Mouse (Mus musculus) heart, embryonic 15.5 days (tissue): Measurements from ENCODE around the gene Pkm. TPM values are rescaled to one million over a fixed set of nuclear protein-coding genes. Genes with fewer than 3 reads are reported as not detected.

Experiments used
- ATAC-seq: fragments of 200-750 bp; cut with Nextera tagmentation; replicated peaks from 2 replicates; pipeline ENCODE4 v1.8.0; 2017; ENCODE audit warnings: low read depth, moderate TSS enrichment; ENCODE audit not compliant: insufficient number of reproducible peaks, insufficient read depth, low FRiP score
- H3K27ac ChIP-seq: fragments of 300-500 bp; sonication (generic); 2 replicates; pipeline ENCODE4 v1.5.1; 2015; ENCODE audit warnings: mild to moderate bottlenecking, inconsistent platforms
- H3K27me3 ChIP-seq: fragments of 300-500 bp; sonication (generic); 2 replicates; pipeline ENCODE4 v1.6.1; 2015; ENCODE audit warnings: inconsistent platforms
- H3K36me3 ChIP-seq: fragments of 300-500 bp; sonication (generic); 2 replicates; pipeline ENCODE4 v1.6.1; 2015; ENCODE audit warnings: mild to moderate bottlenecking, inconsistent platforms
- H3K4me1 ChIP-seq: fragments of 300-500 bp; sonication (generic); replicated peaks from 2 replicates; pipeline ENCODE4 v1.6.1; 2015; ENCODE audit warnings: inconsistent platforms
- H3K4me2 ChIP-seq: fragments of 300-500 bp; sonication (generic); 2 replicates; pipeline ENCODE4 v1.6.1; 2015; ENCODE audit warnings: inconsistent platforms, mild to moderate bottlenecking, moderate library complexity
- H3K4me3 ChIP-seq: fragments of 300-500 bp; sonication (generic); 2 replicates; pipeline ENCODE4 v1.5.1; 2015; ENCODE audit warnings: mild to moderate bottlenecking, inconsistent platforms
- H3K9ac ChIP-seq: fragments of 300-500 bp; sonication (generic); 2 replicates; pipeline ENCODE4 v1.6.1; 2015; ENCODE audit warnings: mild to moderate bottlenecking, inconsistent platforms
- H3K9me3 ChIP-seq: fragments of 300-500 bp; sonication (generic); replicated peaks from 2 replicates; pipeline ENCODE4 v1.6.1; 2016; ENCODE audit warnings: inconsistent platforms
- WGBS: fragments of 180-500 bp; shearing (Covaris S2); methylation state at CpG from one replicate; pipeline ENCODE4 v1.1.7; 2015; ENCODE audit warnings: mixed read lengths; 5-methylcytosine and 5-hydroxymethylcytosine counted together
- polyA plus RNA-seq: library from polyadenylated mRNA; unstranded; fragments of >200 nt; fragmentation: Nextera tagmentation; extraction: Ambion mirVana; gene quantifications from 2 replicates; pipeline ENCODE4 v1.2.1, GENCODE M21; 2015

The Pkm gene
- polyA plus RNA-seq, 1 experiment from 2014 or later, result 1,637 TPM

DNA sequence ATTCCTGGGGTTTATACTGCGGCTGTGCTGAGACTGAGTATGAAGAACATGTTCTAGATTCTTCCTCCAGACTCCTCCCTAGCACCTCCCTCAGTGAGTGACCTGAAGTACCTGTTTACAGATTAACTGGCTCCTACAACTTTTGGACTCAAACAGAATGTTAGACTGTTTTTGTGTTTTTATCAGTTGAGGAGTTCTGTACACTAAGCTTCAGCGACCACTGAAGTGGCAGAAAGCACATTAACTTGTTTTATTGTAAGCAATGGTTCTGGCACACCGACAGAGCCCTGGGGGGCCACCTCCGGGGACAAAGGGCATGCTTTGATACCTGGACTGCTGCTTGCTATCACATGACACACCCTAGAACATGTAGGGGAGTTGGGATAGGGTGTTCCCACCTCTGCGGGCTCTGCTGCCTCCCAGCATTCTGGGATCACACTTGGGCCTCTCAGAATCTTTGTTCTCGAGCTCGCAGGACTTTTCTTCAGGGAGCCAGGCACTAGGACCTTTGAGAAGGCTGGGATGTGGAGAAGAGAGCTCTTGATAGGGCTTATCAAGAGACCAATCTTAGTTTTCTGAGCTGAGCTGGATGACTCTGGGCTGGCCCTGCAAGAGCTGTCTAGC lies 60.2 kb downstream of the Pkm start:
- no peak overlapping the region for H3K27ac ChIP-seq
- H3K27me3 ChIP-seq, result no peaks in the 10 kb centered on the region
- H3K4me2 ChIP-seq, result no peak overlapping the region
- H3K4me1 ChIP-seq, result no peaks in the 10 kb centered on the region
- H3K9me3 ChIP-seq, result no peaks in the 10 kb centered on the region
- no peak overlapping the region for H3K9ac ChIP-seq
- no peaks in the 10 kb centered on the region for H3K36me3 ChIP-seq
- H3K4me3 ChIP-seq, result no peak overlapping the region
- ATAC-seq, result no peak
- WGBS, result 75% methylated on average over 7 of the region's 7 CpGs

DNA sequence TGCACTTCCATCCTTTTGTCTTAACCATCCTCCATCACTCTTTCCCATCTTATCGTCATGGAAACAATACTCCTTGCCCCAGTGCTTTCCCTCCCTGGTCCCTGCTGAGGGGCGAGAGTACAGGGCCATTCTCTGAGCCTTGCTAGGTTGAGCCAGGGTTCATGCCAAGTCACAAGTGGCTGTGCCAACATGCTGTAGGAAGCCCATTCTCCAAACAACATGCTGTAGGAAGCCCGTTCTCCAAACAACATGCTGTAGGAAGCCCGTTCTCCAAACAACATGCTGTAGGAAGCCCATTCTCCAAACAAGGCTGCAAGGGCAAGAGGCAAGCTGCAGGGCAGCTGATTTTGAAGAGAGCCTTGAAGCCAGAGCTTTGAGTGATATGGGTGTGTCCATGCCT lies 62.1 kb downstream of the Pkm start:
- H3K27ac ChIP-seq, result no peak overlapping the region
- no peak for ATAC-seq

DNA sequence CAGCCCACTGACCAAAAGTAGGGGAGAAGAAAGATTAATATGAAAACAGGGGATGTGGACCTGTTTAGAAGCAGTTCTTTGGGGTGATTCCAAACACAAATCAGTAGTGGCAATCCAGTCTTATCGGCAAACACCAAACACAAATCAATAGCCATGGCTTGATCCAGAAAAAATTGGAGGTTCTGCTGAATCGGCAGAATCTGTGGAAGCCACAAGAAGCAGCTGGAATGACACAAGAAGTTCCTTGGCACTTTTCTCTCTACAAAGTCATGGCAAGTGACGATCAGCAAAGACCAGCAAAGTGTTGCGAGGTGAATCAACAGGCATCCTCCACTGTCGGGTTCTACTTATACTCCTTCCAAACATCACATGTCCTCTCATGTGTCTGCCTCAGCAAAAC lies 65.0 kb downstream of the Pkm start:
- Histone ChIP-seq H3K4me1 (peaks cover 16% of the 10 kb centered on the region), H3K27ac (no peak overlapping the region), H3K4me3 (no peak overlapping the region), H3K4me2 (no peak overlapping the region), H3K9ac (no peak overlapping the region), H3K27me3 (no peaks in the 10 kb centered on the region), H3K36me3 (no peaks in the 10 kb centered on the region), H3K9me3 (no peaks in the 10 kb centered on the region)
- WGBS, result 70% methylated on average over 5 of the region's 5 CpGs
- ATAC-seq, result no peak

More for the DNA sequence above, 62.1 kb downstream of the Pkm start:
- H3K9ac ChIP-seq, result no peak overlapping the region
- H3K36me3 ChIP-seq, result no peaks in the 10 kb centered on the region
- H3K9me3 ChIP-seq, result no peaks in the 10 kb centered on the region
- no peaks in the 10 kb centered on the region for H3K27me3 ChIP-seq
- peaks cover under 1% of the 10 kb centered on the region for H3K4me1 ChIP-seq
- WGBS, result 82% methylated on average over 4 of the region's 4 CpGs
- H3K4me3 ChIP-seq, result no peak overlapping the region
- H3K4me2 ChIP-seq, result no peak overlapping the region

DNA sequence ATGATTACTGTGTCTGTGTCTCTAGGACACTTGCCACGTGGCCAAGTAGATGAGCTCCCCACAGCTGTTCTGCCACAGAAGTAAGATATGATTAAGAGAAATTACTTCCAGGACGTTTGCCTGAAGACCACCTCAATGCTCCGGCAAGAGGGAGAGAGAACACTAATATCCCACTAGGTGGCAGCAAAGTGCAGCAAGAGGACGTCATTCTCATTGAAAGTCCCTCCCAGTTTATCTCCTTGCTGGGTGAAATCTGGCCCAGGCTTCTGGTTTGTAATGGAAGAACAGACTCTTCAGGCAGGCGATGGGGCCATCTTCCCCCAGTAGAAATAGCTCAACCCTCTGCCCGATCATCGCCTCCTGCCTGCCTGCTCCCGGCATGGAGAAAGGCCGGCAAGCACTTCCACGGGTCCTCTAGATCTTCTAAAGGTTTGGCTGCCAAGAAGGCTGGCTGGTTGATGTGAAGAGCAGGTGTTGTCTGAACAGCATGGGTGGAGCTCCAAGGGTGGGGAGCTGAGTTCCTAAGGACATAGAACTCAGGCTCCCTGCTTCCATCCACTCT lies 67.0 kb downstream of the Pkm start:
- ATAC-seq, result peak; percentile 62; the same call in 1 of the 2 replicates

DNA sequence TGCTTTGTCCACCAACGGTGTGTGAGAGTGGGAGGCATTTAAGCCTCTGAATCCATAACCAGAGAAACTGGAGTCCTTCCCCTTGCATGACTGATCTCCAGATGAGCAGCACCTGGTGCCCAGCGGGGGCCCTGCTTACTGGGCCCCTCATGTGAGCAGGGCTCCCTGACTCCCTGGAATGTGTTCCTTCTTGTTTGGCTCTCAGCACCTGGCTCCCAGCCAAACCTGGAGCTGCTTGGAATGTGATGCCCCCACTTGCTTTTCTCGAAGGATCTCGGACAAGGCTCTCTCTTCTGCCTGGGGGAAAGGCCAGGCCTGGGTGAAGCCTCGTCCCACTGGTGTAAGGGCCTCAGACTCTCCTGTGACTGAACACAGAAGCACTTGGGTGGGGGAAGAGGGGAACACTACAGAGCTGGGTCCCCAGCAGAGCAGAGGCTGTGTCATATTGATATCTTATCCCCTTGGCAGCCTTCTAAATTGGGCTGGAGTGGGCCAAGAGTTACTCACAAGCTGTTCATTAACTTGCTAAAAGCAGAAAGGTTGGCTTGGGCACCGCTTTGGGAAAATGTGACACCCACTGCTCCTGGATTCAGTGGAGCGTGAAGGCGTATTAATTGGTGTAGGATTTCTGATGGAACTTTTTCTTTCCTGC lies 67.7 kb downstream of the Pkm start:
- H3K4me3 ChIP-seq, result no peak overlapping the region
- 48% methylated on average over 8 of the region's 8 CpGs for WGBS
- peak overlapping the region; percentile 49; the same call in 1 of the 2 replicates for H3K4me2 ChIP-seq
- no peaks in the 10 kb centered on the region for H3K27me3 ChIP-seq
- no peaks in the 10 kb centered on the region for H3K36me3 ChIP-seq
- no peaks in the 10 kb centered on the region for H3K9me3 ChIP-seq
- peak; percentile 47; the same call in 1 of the 2 replicates for ATAC-seq
- H3K27ac ChIP-seq, result peak overlapping the region; percentile 38
- peaks cover 16% of the 10 kb centered on the region for H3K4me1 ChIP-seq
- H3K9ac ChIP-seq, result 0 out of 2 replicates have a peak overlapping the region, but pooled peaks have one; percentile 10

More for the DNA sequence above, 67.0 kb downstream of the Pkm start:
- H3K27ac ChIP-seq, result peak overlapping the region; percentile 38
- H3K27me3 ChIP-seq, result no peaks in the 10 kb centered on the region
- peaks cover 16% of the 10 kb centered on the region for H3K4me1 ChIP-seq
- H3K36me3 ChIP-seq, result no peaks in the 10 kb centered on the region
- 15% methylated on average over 10 of the region's 10 CpGs for WGBS
- no peaks in the 10 kb centered on the region for H3K9me3 ChIP-seq
- peak overlapping the region; percentile 20; the same call in 1 of the 2 replicates for H3K4me3 ChIP-seq
- H3K4me2 ChIP-seq, result peak overlapping the region; percentile 49
- 0 out of 2 replicates have a peak overlapping the region, but pooled peaks have one; percentile 19 for H3K9ac ChIP-seq

DNA sequence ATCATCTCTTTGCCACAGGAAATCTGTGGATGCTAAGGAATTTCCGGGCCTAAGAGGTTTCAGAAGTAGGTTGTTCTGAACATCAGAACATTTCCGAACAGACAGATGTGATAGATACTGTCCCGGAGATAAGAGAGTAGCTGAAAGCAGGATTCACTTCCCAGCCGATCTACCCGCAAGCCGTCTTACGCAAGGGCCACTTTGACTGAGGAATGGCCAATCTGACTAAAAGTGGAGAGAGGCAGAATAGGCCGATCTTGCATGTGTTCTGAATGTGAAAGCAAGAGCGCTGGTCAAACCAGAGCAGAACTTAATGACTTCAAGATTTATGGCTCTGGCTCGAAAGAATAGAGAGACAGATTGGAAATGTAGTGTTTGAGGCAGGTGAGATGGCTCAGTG lies 69.3 kb downstream of the Pkm start:
- H3K9me3 ChIP-seq, result no peaks in the 10 kb centered on the region
- no peaks in the 10 kb centered on the region for H3K27me3 ChIP-seq
- no peaks in the 10 kb centered on the region for H3K36me3 ChIP-seq
- H3K4me2 ChIP-seq, result no peak overlapping the region
- no peak overlapping the region for H3K27ac ChIP-seq
- H3K4me3 ChIP-seq, result no peak overlapping the region
- peaks cover 16% of the 10 kb centered on the region for H3K4me1 ChIP-seq
- H3K9ac ChIP-seq, result no peak overlapping the region
- WGBS, result 69% methylated on average over 10 of the region's 10 CpGs
- no peak for ATAC-seq

DNA sequence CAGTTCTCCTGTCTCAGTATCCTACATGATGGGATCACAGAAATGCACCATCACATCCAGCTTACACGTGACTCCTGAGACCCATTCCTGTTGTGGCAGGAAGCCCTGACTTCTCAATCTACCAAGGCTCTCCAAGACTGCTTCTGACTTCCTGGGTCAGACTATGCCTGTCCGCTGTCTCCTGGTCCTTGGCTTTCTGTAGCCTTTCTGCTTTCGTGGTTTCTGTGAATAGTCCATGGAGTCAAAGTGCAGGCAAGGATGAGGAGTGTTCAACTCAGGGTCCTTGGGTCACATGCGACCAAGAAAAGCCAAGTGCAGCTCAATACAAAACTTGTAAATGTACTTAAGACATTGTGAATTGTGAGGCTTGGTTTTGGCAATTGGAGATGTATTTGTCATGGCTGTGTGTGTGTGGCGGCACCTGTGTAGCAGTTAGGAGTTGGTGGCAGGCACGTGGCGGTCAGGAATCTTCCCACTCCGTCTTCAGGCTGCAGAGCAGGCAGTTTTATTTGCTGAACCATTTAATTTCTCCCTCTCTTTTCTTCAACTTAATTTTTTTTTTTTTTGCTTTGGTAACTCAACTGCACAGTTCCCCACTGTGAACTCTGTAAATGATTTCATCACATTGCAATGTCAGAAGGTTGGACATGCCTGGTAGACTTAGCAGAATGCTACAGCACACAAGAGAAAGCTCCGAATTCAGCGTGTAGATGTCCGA lies 71.6 kb downstream of the Pkm start:
- WGBS, result 73% methylated on average over 11 of the region's 11 CpGs
- no peak overlapping the region for H3K27ac ChIP-seq
- ATAC-seq, result no peak

More for the DNA sequence above, 71.6 kb downstream of the Pkm start:
- H3K9me3 ChIP-seq, result no peaks in the 10 kb centered on the region
- H3K4me1 ChIP-seq, result peaks cover 17% of the 10 kb centered on the region
- H3K27me3 ChIP-seq, result no peaks in the 10 kb centered on the region
- H3K4me2 ChIP-seq, result no peak overlapping the region
- no peak overlapping the region for H3K9ac ChIP-seq
- no peak overlapping the region for H3K4me3 ChIP-seq
- H3K36me3 ChIP-seq, result no peaks in the 10 kb centered on the region

Other genes with a start within 250 kb of the Pkm start
- gene Arih1, start 169.8 kb upstream of the Pkm start, polyA plus RNA-seq, result 12.1 and 16.3 TPM in 2 replicates
- 59.6 and 75.5 TPM in 2 replicates for gene Hexa, start 116.8 kb upstream of the Pkm start, polyA plus RNA-seq
- gene Tmem202, start 116.5 kb upstream of the Pkm start, polyA plus RNA-seq, result 0.13 and 0.19 TPM in 2 replicates
- 0.06 and 0.51 TPM in 2 replicates for gene Celf6, start 78.5 kb upstream of the Pkm start, polyA plus RNA-seq
- 14.0 and 24.3 TPM in 2 replicates for gene Parp6, start 39.1 kb upstream of the Pkm start, polyA plus RNA-seq
- 0.31 and 0.65 TPM in 2 replicates for gene Gramd2, start 23.8 kb downstream of the Pkm start, polyA plus RNA-seq
- 10.5 and 10.6 TPM in 2 replicates for gene Senp8, start 94.3 kb downstream of the Pkm start, polyA plus RNA-seq
- 7.7 and 9.1 TPM in 2 replicates for gene Myo9a, start 94.5 kb downstream of the Pkm start, polyA plus RNA-seq